Mouse (Mus musculus) CD4-positive, CD25-positive, alpha-beta regulatory T cell, adult 2 months (primary cell): ENCODE results near the gene Pilra.
A peak's percentile ranks its signal among the peaks of the same experiment; 100 is the strongest.

Experiments
- DNase-seq: peaks from one replicate; pipeline ENCODE4 v3.0.0-alpha.2; 2012; ENCODE audit warnings: low read depth, low spot score

Gene Pilra

DNA sequence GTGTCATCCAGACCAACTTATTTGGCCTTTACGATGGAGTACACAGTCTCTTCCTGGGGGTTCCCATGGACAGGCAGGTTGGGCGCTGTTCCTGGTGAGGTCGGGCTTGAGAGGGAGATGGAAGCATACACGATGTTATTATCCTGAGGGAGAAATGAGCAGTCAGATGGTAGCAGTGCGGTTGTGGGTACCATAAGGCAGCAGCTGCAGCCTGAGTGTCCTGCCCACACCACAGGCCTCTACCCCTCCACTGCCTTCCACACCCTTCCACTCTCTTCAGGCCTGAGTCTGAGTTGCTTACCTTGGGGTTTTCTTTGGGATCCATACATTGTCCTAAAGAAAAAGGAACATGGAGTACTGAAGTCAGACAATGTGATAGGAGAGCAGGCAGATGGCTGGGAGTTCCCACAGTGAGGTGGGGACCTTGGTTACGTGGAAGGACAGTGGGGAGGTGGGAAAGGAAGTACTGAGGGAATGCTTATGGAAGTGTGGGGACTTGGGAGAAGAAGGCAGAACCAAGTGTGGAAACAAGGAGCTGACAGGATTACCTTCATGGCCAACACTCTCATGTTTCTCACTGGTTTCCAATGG is 12.5 kb downstream of the Pilra start:
- DNase-seq, result no peak

DNA sequence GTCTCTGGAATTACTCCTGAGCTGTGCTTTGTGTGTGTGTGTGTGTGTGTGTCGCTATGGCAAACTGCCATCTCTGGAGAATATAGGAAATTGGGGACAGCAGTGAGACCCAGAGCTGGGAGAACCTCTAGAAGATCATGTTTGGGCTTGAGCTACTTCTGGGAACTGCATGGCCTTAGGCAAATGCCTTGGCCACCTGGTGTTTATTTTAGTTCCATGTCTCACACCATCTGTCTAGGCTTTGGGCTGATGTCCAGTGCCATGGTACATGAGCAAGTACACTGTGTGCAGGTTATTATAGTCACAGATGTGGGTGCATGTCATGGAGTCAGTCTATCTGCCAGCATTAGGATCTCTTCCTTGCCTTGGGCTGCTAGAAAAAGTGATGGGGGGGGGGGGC is 13.5 kb downstream of the Pilra start:
- no peak for DNase-seq

DNA sequence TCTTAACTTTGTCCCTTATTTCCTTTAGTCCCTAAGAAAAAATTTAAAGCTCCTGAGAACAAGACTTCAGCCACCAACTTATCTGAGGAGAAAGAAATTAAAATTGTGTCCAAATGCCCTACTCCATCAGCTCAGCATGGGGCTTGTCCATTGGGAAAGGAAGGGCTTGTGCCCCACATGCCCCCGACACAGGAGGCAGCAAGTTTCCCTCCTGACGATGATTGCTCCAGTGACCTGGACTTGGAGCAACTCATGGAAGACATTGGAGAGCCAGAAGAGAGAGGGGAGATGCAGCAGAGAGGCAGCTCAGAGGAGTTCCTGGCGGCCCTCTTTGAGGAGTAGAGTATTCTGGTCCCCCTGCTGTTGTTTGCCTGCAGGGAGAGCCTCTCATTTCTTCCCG is 14.0 kb downstream of the Pilra start:
- DNase-seq, result no peak

- peak; percentile 12 for DNase-seq
These were observed 18.4 kb downstream of the Pilra start for GRCm38 (mm10) chr5:137817466-137818222.

DNA sequence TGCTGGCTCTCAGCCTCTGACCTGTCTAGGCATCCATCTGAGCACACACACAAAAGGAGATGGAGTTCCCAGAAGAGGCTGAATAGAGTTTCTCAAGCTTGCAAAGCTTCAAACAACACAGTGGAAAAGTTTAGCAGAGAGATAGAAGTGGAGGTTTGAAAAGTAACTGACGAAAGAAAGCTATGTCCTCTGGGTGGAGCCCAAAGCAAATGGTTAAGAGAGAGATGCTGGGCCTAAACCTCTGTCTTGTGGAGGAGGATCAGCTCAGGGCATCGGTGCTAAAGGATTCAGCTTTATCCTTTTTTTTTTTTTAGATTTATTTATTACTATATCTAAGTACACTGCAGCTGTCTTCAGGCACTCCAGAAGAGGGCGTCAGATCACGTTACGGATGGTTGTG is 27.8 kb downstream of the Pilra start:
- no peak for DNase-seq

DNA sequence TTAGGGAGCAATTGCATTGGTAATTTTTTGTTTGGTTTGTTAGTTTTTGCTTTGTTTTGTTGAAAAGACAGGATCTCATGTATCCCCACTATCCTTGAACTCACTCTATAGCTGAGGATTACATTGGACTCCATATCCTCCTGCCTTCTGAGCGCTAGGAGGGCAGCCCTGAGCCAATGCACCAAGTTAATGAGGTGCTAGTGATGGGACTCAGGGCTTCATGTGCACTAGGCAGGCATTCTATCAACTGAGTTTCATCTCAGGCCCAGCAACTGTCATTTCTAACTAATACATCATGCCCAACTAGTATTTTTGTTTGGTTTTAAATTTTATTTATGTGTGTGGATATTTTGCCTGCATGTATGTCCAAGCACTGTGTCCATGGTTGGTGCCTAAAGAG is 29.9 kb downstream of the Pilra start:
- DNase-seq, result no peak

- DNase-seq, result no peak
These were observed 35.2 kb downstream of the Pilra start for GRCm38 (mm10) chr5:137800917-137801316.

GRCm38 (mm10) chr5:137796606-137797005 is 39.5 kb downstream of the Pilra start:
- no peak for DNase-seq

DNA sequence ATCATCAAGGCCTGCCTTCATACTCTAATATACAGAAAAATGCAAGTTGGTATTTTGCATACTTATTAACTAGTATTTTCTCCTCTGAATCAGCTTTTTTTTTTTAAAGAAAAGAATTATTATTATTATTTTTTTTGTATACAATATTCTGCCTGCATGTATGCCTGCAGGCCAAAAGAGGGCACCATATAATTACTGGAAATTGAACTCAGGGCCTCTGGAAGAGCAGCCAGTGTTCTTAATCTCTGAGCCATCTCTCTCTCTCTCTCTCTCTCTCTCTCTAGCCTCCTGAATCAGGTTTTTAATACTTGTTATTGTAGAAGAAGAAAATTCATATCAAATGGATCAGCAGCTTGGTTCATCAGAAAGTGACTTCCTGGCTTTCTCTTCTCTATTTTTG is 44.5 kb downstream of the Pilra start:
- DNase-seq, result no peak

- DNase-seq, result no peak
These were observed 47.0 kb downstream of the Pilra start for GRCm38 (mm10) chr5:137788946-137789531.

DNA sequence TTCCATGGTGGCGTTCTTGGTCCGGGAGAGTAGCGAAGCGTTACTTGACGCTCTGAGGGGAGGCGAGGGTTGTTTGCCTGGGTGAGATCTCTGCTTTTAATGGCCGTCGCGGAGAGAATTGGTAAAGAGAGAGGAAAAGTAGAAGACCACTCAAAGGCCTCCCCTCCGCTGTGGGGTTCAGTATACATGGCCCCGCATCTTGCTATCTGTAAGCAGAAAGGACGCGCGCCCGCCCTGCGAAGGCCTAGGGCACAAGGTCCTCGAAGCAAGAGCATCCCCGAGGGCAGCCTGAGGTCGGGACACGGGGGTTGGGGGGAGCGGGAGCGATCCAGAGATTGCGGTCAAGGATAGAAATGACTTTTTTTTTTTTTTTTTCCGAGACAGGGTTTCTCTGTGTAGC is 47.9 kb downstream of the Pilra start:
- peak; percentile 45 for DNase-seq

- peak; percentile 98 for DNase-seq
These were observed 48.7 kb downstream of the Pilra start, which contains the start of the genes Mepce and Zcwpw1 for GRCm38 (mm10) chr5:137787151-137787928. TSS of gene Mepce (minus strand) at chr5:137787655. TSS of gene Zcwpw1 (plus strand) at chr5:137787798.

- peak; percentile 100 for DNase-seq
These were observed 49.8 kb downstream of the Pilra start for GRCm38 (mm10) chr5:137786109-137786942.

DNA sequence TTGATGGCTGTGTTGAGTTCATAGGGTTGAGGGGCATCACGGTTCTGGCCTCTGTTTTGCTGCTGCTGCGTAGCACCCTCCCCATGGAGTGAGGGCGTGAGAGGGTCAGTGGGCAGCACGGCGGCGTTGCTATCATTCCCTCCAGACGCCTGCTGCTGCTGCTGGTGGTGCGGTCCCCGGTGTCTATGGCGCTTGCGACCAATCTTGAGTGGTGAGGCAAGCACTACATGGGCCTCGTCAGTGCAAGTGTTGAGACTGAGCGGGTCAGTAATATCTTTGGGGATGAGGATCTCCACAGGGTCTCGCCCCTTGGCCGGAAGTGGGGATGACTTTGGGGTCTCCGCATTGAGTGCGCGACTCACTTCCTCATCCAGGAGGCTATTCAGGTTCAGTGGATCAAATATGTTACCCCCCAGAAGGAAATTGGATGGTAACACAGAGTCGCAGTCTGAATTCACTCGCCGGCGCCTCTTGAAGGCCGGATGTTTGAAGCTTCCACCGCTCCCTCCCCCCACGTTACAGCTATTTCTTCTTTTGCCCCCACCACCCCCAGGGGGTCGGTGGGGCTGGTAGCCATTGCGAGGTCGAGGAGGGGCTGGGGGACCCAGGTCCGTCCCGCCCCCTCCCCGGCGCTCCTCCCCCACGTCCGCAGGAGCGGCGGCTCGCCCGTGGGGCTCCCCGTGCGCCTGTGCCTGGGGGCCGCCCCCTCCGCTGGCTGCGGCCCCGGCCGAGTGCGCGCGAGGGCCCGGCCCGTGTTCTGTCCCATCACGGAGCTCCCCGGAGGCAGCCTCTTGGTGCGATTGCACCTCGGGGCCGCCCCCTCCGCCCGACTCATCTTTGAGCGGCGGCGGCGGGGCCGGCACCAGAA is 50.7 kb downstream of the Pilra start:
- peak; percentile 75 for DNase-seq

DNA sequence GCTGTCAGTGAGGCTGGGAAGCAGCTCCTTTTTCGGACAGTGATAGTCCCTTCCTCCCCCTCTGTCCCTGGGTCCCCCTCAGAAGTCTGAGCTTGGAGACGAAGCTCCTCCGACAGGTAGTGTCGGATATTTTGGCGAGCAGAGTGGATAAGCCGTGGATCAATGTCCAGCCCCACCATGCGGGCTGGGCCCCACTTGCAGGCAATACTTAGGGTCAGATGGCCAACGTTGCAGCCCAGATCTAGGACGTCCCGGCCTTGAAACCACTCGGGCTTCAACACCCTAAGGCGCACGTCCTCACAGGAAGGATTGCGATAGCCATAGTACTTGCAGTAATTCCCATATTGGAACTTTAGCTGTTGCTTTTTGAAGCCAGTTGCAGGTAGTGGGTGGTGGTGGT is 51.5 kb downstream of the Pilra start:
- DNase-seq, result no peak

DNA sequence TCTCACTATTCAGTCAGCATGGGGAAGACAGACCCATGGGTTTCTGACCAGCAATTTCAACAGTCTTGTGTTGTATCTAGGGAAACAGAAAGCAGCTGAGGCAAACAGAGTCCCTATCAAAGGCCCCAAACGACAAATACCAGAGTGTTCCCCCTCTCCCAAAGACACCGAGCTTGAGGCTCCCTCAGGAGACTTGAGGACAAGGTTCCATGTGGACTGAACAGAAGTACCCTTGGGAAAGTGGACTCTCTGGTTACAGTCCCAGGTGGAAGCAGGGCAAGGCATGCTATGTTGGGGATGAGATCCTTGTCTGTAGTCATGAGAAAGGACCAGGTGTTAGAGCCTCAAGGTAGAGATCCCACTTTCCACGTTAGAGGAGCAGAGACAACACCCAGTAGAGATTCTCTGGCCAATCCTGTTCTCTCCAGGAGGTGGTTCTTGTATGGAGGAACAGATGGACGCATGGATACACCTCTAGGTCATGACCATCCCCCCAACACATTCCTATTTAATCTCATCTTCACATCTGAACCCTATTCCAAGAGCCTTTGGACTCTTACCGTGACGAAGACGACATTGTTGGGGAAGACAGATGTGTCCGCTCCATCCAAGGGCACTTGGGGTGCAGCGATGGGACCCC is 52.1 kb downstream of the Pilra start:
- DNase-seq, result no peak

GRCm38 (mm10) chr5:137782776-137783522 is 53.1 kb downstream of the Pilra start:
- DNase-seq, result no peak

- no peak for DNase-seq
These were observed 54.4 kb downstream of the Pilra start for GRCm38 (mm10) chr5:137781661-137782060.
